Mouse (Mus musculus) forebrain, embryonic 10.5 days (tissue): Measurements from ENCODE around the gene Mipol1. TPM values are rescaled to one million over a fixed set of nuclear protein-coding genes. Genes with fewer than 3 reads are reported as not detected.

Experiments
- DNase-seq: peaks from one replicate; pipeline ENCODE4 v3.0.0-alpha.2; 2017; ENCODE audit warnings: low spot score; ENCODE audit errors: extremely low spot score
- H3K27ac ChIP-seq: fragments of 300-500 bp; sonication (generic); 2 replicates; pipeline ENCODE4 v1.5.1; 2016; ENCODE audit warnings: mild to moderate bottlenecking
- H3K27me3 ChIP-seq: fragments of 300-500 bp; sonication (generic); 2 replicates; pipeline ENCODE4 v1.6.1; 2016; ENCODE audit warnings: mild to moderate bottlenecking; ENCODE audit not compliant: poor library complexity, severe bottlenecking
- H3K36me3 ChIP-seq: fragments of 300-500 bp; sonication (generic); replicated peaks from 2 replicates; pipeline ENCODE4 v1.6.1; 2016; ENCODE audit warnings: mild to moderate bottlenecking, moderate library complexity
- H3K4me1 ChIP-seq: fragments of 300-500 bp; sonication (generic); 2 replicates; pipeline ENCODE4 v1.6.1; 2016
- H3K4me3 ChIP-seq: fragments of 300-500 bp; sonication (generic); 2 replicates; pipeline ENCODE4 v1.5.1; 2016; ENCODE audit warnings: mild to moderate bottlenecking, moderate library complexity
- H3K9me3 ChIP-seq: fragments of 300-500 bp; sonication (generic); 2 replicates; pipeline ENCODE4 v1.6.1; 2016; ENCODE audit warnings: mild to moderate bottlenecking, moderate library complexity
- WGBS: fragments of 180-500 bp; shearing (Covaris S2); methylation state at CpG from one replicate; pipeline ENCODE4 v1.1.7; 2016; 5-methylcytosine and 5-hydroxymethylcytosine counted together
- polyA plus RNA-seq: library from polyadenylated mRNA; unstranded; fragments of >200 nt; fragmentation: Nextera tagmentation; extraction: Ambion mirVana; gene quantifications from 2 replicates; pipeline ENCODE4 v1.2.1, GENCODE M21; 2016

Gene Mipol1
- polyA plus RNA-seq, 1 experiment from 2014 or later: 8.2 TPM

GRCm38 (mm10) chr12:57281155-57282114 lies 51.2 kb downstream of the Mipol1 start:
- Histone ChIP-seq H3K36me3 (no peaks in the 10 kb centered on the region), H3K4me1 (no peaks in the 10 kb centered on the region), H3K9me3 (no peaks in the 10 kb centered on the region), H3K27me3 (no peaks in the 10 kb centered on the region), H3K4me3 (no peak overlapping the region), H3K27ac (no peak overlapping the region)
- 47% methylated on average over 3 of the region's 3 CpGs for WGBS
- DNase-seq: no peak

- Histone ChIP-seq H3K27ac (no peak overlapping the region), H3K27me3 (no peaks in the 10 kb centered on the region), H3K4me3 (no peak overlapping the region), H3K9me3 (no peaks in the 10 kb centered on the region), H3K36me3 (no peaks in the 10 kb centered on the region), H3K4me1 (no peaks in the 10 kb centered on the region)
- 86% methylated on average over 5 of the region's 5 CpGs for WGBS
- no peak for DNase-seq
These were observed 55.3 kb downstream of the Mipol1 start for GRCm38 (mm10) chr12:57285303-57286059.

GRCm38 (mm10) chr12:57307337-57307736 lies 77.1 kb downstream of the Mipol1 start:
- 95% methylated on average over 4 of the region's 4 CpGs for WGBS
- H3K4me1 ChIP-seq: no peaks in the 10 kb centered on the region
- no peaks in the 10 kb centered on the region for H3K27me3 ChIP-seq
- no peaks in the 10 kb centered on the region for H3K36me3 ChIP-seq
- no peak for DNase-seq
- no peaks in the 10 kb centered on the region for H3K9me3 ChIP-seq
- H3K27ac ChIP-seq: no peak overlapping the region
- no peak overlapping the region for H3K4me3 ChIP-seq

- Histone ChIP-seq H3K4me3 (no peak overlapping the region), H3K9me3 (no peaks in the 10 kb centered on the region), H3K36me3 (no peaks in the 10 kb centered on the region), H3K27me3 (no peaks in the 10 kb centered on the region), H3K27ac (no peak overlapping the region), H3K4me1 (no peaks in the 10 kb centered on the region)
- no peak for DNase-seq
- WGBS: 92% methylated on average over 1 of the region's 1 CpGs
These were observed 77.5 kb downstream of the Mipol1 start for GRCm38 (mm10) chr12:57307748-57308147.

- Histone ChIP-seq H3K4me3 (no peak overlapping the region), H3K36me3 (no peaks in the 10 kb centered on the region; the same call in 1 of the 2 replicates), H3K27ac (no peak overlapping the region), H3K9me3 (no peaks in the 10 kb centered on the region), H3K27me3 (no peaks in the 10 kb centered on the region), H3K4me1 (no peaks in the 10 kb centered on the region)
- DNase-seq: no peak
- WGBS: 75% methylated on average over 1 of the region's 1 CpGs
These were observed 108.8 kb downstream of the Mipol1 start for GRCm38 (mm10) chr12:57339053-57339452.

GRCm38 (mm10) chr12:57340111-57340510 lies 109.9 kb downstream of the Mipol1 start:
- Histone ChIP-seq H3K4me3 (no peak overlapping the region), H3K4me1 (no peaks in the 10 kb centered on the region), H3K9me3 (no peaks in the 10 kb centered on the region), H3K36me3 (no peaks in the 10 kb centered on the region; the same call in 1 of the 2 replicates), H3K27ac (no peak overlapping the region), H3K27me3 (no peaks in the 10 kb centered on the region)
- DNase-seq: no peak
- WGBS: 95% methylated on average over 2 of the region's 2 CpGs

- Histone ChIP-seq H3K36me3 (no peaks in the 10 kb centered on the region), H3K4me1 (no peaks in the 10 kb centered on the region), H3K27me3 (no peaks in the 10 kb centered on the region), H3K27ac (no peak overlapping the region), H3K9me3 (no peaks in the 10 kb centered on the region), H3K4me3 (no peak overlapping the region)
- DNase-seq: no peak
- WGBS: 78% methylated on average over 2 of the region's 2 CpGs
These were observed 132.5 kb downstream of the Mipol1 start for GRCm38 (mm10) chr12:57362732-57363131.

GRCm38 (mm10) chr12:57364027-57364426 lies 133.8 kb downstream of the Mipol1 start:
- no peaks in the 10 kb centered on the region for H3K9me3 ChIP-seq
- H3K36me3 ChIP-seq: no peaks in the 10 kb centered on the region
- WGBS: 83% methylated on average over 7 of the region's 7 CpGs
- no peak for DNase-seq
- H3K4me3 ChIP-seq: no peak overlapping the region
- H3K27me3 ChIP-seq: no peaks in the 10 kb centered on the region
- no peak overlapping the region for H3K27ac ChIP-seq
- no peaks in the 10 kb centered on the region for H3K4me1 ChIP-seq

- Histone ChIP-seq H3K27ac (no peak overlapping the region), H3K4me1 (no peaks in the 10 kb centered on the region), H3K4me3 (no peak overlapping the region), H3K36me3 (no peaks in the 10 kb centered on the region), H3K9me3 (no peaks in the 10 kb centered on the region), H3K27me3 (no peaks in the 10 kb centered on the region)
- no peak for DNase-seq
- 92% methylated on average over 3 of the region's 3 CpGs for WGBS
These were observed 141.7 kb downstream of the Mipol1 start for GRCm38 (mm10) chr12:57371790-57372547.

GRCm38 (mm10) chr12:57382797-57383196 lies 152.6 kb downstream of the Mipol1 start:
- H3K4me3 ChIP-seq: no peak overlapping the region
- DNase-seq: no peak
- H3K9me3 ChIP-seq: no peaks in the 10 kb centered on the region
- WGBS: 41% methylated on average over 6 of the region's 6 CpGs
- no peaks in the 10 kb centered on the region for H3K27me3 ChIP-seq
- no peaks in the 10 kb centered on the region for H3K36me3 ChIP-seq
- no peak overlapping the region for H3K27ac ChIP-seq
- H3K4me1 ChIP-seq: peaks cover 5% of the 10 kb centered on the region

GRCm38 (mm10) chr12:57387588-57388292 lies 157.5 kb downstream of the Mipol1 start:
- H3K9me3 ChIP-seq: no peaks in the 10 kb centered on the region
- 88% methylated on average over 2 of the region's 2 CpGs for WGBS
- no peaks in the 10 kb centered on the region for H3K27me3 ChIP-seq
- no peak overlapping the region for H3K27ac ChIP-seq
- H3K4me1 ChIP-seq: peaks cover 3% of the 10 kb centered on the region
- no peak for DNase-seq
- no peaks in the 10 kb centered on the region for H3K36me3 ChIP-seq
- no peak overlapping the region for H3K4me3 ChIP-seq

GRCm38 (mm10) chr12:57399547-57399946 lies 169.3 kb downstream of the Mipol1 start:
- no peak for DNase-seq
- H3K4me1 ChIP-seq: peaks cover 45% of the 10 kb centered on the region
- H3K27me3 ChIP-seq: peaks cover 6% of the 10 kb centered on the region; the same call in 1 of the 2 replicates
- 23% methylated on average over 4 of the region's 4 CpGs for WGBS
- no peaks in the 10 kb centered on the region for H3K36me3 ChIP-seq
- H3K27ac ChIP-seq: 0 out of 2 replicates have a peak overlapping the region, but pooled peaks have one; percentile 48
- H3K9me3 ChIP-seq: no peaks in the 10 kb centered on the region
- no peak overlapping the region for H3K4me3 ChIP-seq
